Mouse (Mus musculus): ENCODE measurements at regions not wholly inside any gene's neighbourhood (a gene's known extent, or its start where the extent isn't known, plus 50 kb on each side); places are given as distances from the start of the nearest gene placed in this dataset.
A peak's percentile ranks its signal among the peaks of the same experiment; 100 is the strongest.

DNA sequence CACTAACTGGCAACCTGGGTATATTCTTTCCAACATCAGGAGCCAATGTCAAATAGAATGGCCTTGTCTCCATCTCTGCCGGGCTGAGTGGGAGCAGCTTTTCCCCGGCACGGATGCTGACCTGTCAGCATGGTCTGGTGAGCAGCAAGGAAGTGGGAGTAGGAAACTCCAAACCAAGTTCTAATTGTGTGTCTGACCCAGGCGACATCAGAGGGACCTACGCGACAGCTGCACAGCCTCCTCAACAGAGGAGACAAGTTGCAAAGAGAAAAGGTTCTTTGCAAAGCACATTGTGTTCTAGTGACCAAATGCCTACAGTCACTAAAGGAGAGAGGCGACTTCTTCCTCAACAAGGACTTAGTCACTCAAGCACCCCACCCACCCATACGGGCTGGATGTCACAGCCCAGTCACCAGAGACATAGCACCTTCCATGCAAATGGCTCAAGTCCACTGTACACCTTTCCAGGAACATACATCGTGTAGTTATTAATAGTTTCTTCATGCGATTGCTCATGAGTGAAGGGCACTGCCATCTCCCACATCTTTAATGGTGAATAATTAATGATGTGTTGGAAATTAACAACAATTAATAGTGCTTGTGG, 334.8 kb upstream of the Hnrnpa3 start:
- H3K9ac ChIP-seq = no peak overlapping the region
- no peak overlapping the region for H3K4me3 ChIP-seq
- H3K36me3 ChIP-seq = no peaks in the 10 kb centered on the region
- no peaks in the 10 kb centered on the region for H3K9me3 ChIP-seq
- H3K4me1 ChIP-seq = peaks cover 7% of the 10 kb centered on the region; the same call in 1 of the 2 replicates
- WGBS = 85% methylated on average over 10 of the region's 10 CpGs
- peaks cover 37% of the 10 kb centered on the region for H3K27me3 ChIP-seq
- H3K4me2 ChIP-seq (replicated peaks) = no peak overlapping the region
- H3K27ac ChIP-seq = no peak overlapping the region
- ATAC-seq (ENCODE audit: low FRiP score, low read depth) = no peak

- Histone ChIP-seq H3K4me3 (no peak overlapping the region), H3K9me3 (no peaks in the 10 kb centered on the region), H3K4me2 (replicated peaks) (no peak overlapping the region), H3K27me3 (no peaks in the 10 kb centered on the region; the same call in 1 of the 2 replicates), H3K4me1 (peaks cover 7% of the 10 kb centered on the region; the same call in 1 of the 2 replicates), H3K27ac (no peak overlapping the region), H3K9ac (no peak overlapping the region), H3K36me3 (no peaks in the 10 kb centered on the region)
- ATAC-seq (ENCODE audit: low FRiP score, low read depth) = no peak
- WGBS = 65% methylated on average over 2 of the region's 2 CpGs
Measured at GRCm38 (mm10) chr2:75329598-75329997, 329.5 kb upstream of the Hnrnpa3 start.

GRCm38 (mm10) chr2:75341310-75341709, 317.8 kb upstream of the Hnrnpa3 start:
- Histone ChIP-seq H3K4me3 (no peak overlapping the region), H3K9ac (no peak overlapping the region), H3K36me3 (no peaks in the 10 kb centered on the region), H3K4me1 (no peaks in the 10 kb centered on the region), H3K9me3 (no peaks in the 10 kb centered on the region), H3K4me2 (replicated peaks) (no peak overlapping the region), H3K27ac (no peak overlapping the region), H3K27me3 (no peaks in the 10 kb centered on the region)
- 70% methylated on average over 2 of the region's 2 CpGs for WGBS
- no peak for ATAC-seq (ENCODE audit: low FRiP score, low read depth)

DNA sequence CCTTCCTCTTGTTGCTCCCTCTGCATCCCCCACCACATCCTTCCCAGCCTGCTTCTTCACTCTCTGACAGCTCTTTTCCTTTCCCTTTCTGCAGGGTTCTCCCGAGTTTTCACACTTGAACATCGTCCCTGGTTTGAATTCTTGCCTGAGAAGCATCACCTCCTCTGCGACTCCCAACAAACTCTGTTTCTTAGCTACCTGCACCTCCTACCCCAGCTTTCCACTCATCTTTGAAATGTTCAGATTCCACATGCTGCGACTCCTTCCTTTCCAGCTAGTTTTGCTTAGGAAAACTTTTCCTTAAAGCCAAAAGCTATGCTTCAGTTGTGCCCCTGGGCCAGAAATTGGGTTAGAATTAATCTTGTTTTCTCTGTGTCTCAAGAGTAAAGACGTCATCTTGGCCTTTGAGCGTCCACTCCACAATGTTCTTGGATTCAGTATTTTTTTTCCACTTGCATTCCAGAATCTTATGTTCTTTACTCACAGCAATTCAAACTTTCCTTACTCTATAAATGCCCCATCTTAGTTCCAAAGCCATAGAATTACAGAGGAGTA, 317.3 kb upstream of the Hnrnpa3 start:
- no peaks in the 10 kb centered on the region for H3K4me1 ChIP-seq
- no peaks in the 10 kb centered on the region for H3K27me3 ChIP-seq
- no peak overlapping the region for H3K4me3 ChIP-seq
- no peak overlapping the region for H3K9ac ChIP-seq
- WGBS = 71% methylated on average over 6 of the region's 6 CpGs
- H3K36me3 ChIP-seq = no peaks in the 10 kb centered on the region
- no peak overlapping the region for H3K27ac ChIP-seq
- H3K4me2 ChIP-seq (replicated peaks) = no peak overlapping the region
- no peaks in the 10 kb centered on the region for H3K9me3 ChIP-seq
- no peak for ATAC-seq (ENCODE audit: low FRiP score, low read depth)

DNA sequence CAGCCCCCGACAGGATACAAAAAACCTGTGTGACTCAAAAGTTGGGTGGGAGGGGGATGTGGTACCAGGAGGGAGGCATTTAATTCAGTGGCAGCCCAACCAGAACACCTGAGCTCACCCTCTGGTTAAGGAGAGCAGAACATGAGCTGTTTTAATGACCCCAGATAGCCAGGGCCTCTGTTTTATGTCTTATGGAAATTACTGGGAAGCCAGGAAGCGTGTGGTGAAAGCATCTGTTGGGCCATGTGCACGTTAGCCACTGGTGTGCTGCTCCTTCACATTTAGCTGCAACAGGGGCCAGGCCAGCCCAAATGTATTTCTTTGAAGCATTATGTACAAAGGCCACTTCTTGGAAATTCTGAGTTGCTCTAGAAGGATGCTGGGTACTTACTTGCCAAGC, 308.2 kb upstream of the Hnrnpa3 start:
- no peak overlapping the region for H3K27ac ChIP-seq

DNA sequence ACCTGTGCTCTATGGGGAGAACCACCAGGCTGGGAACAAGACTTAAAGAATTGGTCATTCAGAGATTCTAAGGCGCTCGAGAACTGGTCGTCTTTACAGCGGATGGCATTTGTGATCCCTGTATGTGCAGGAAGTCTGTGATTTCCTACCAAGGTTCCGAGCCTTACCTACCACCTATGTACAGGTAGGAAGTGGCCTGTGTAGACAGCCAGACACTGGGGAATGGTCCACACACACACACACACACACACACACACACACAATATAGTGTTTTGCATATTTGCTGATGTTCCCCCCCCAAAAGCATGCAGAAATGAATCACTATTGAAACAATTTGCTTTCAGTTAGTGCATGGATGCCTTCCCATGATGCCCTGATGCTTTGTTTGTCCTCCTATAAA, 307.1 kb upstream of the Hnrnpa3 start:
- H3K4me2 ChIP-seq (replicated peaks) = no peak overlapping the region
- H3K27me3 ChIP-seq = peaks cover 27% of the 10 kb centered on the region
- H3K9me3 ChIP-seq = no peaks in the 10 kb centered on the region
- peaks cover 17% of the 10 kb centered on the region for H3K4me1 ChIP-seq
- ATAC-seq (ENCODE audit: low FRiP score, low read depth) = no peak
- H3K27ac ChIP-seq = no peak overlapping the region
- H3K4me3 ChIP-seq = no peak overlapping the region
- WGBS = 79% methylated on average over 5 of the region's 5 CpGs
- H3K36me3 ChIP-seq = no peaks in the 10 kb centered on the region
- no peak overlapping the region for H3K9ac ChIP-seq

More for the DNA sequence above, 308.2 kb upstream of the Hnrnpa3 start:
- Histone ChIP-seq H3K9me3 (no peaks in the 10 kb centered on the region), H3K9ac (no peak overlapping the region), H3K27me3 (peaks cover 27% of the 10 kb centered on the region), H3K36me3 (no peaks in the 10 kb centered on the region), H3K4me3 (no peak overlapping the region), H3K4me1 (peaks cover 17% of the 10 kb centered on the region), H3K4me2 (replicated peaks) (no peak overlapping the region)
- 18% methylated on average over 3 of the region's 3 CpGs for WGBS
- ATAC-seq (ENCODE audit: low FRiP score, low read depth) = no peak

GRCm38 (mm10) chr2:75352564-75352963, 306.5 kb upstream of the Hnrnpa3 start:
- 44% methylated on average over 4 of the region's 4 CpGs for WGBS
- H3K36me3 ChIP-seq = no peaks in the 10 kb centered on the region
- H3K27me3 ChIP-seq = peaks cover 27% of the 10 kb centered on the region
- H3K4me3 ChIP-seq = no peak overlapping the region
- no peaks in the 10 kb centered on the region for H3K9me3 ChIP-seq
- H3K4me2 ChIP-seq (replicated peaks) = no peak overlapping the region
- no peak for ATAC-seq (ENCODE audit: low FRiP score, low read depth)
- peaks cover 17% of the 10 kb centered on the region for H3K4me1 ChIP-seq
- no peak overlapping the region for H3K9ac ChIP-seq
- no peak overlapping the region for H3K27ac ChIP-seq

DNA sequence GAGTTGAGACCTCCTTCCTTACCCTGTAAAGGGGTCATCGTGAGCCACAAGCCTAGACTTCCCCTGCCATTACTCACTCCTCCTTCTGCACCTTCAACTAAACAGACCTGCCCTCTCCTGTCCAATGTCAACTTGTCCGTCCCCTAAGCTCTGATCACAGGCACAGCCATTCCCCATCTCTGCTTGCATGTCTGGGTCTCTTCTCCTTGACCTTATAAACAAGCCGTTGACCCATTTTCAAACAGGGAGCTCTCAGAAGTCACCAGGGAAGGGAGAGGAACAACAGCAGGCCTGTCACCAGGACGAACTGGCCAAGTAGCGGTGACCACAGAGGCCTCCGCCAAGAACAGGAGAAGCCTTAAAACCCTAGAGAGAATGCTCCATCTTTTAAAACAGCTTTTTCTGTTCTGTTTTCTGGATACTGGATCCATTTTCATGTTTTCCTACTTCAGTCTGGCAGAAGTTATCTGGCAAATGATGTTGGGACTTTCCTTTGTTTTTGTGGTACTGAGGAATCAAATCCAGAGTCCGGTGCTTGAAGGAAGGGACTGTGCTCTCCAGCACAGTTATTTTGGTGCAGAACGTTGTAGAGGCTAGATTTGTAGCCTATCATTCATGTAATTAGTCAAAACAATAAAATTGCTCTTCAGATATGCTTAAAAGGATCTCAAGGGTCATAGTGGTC, 302.2 kb upstream of the Hnrnpa3 start:
- no peak overlapping the region for H3K27ac ChIP-seq
- no peak overlapping the region for H3K4me2 ChIP-seq (replicated peaks)
- H3K36me3 ChIP-seq = no peaks in the 10 kb centered on the region
- no peak overlapping the region for H3K9ac ChIP-seq
- no peak for ATAC-seq (ENCODE audit: low FRiP score, low read depth)
- H3K27me3 ChIP-seq = 0 out of 2 replicates have a peak, but pooled peaks cover 16% of the 10 kb centered on the region
- H3K4me1 ChIP-seq = peaks cover 8% of the 10 kb centered on the region; the same call in 1 of the 2 replicates
- WGBS = 64% methylated on average over 8 of the region's 8 CpGs
- H3K4me3 ChIP-seq = no peak overlapping the region
- no peaks in the 10 kb centered on the region for H3K9me3 ChIP-seq

GRCm38 (mm10) chr2:75357516-75357915, 301.5 kb upstream of the Hnrnpa3 start:
- H3K9me3 ChIP-seq = no peaks in the 10 kb centered on the region
- 0 out of 2 replicates have a peak, but pooled peaks cover 12% of the 10 kb centered on the region for H3K27me3 ChIP-seq
- H3K27ac ChIP-seq = no peak overlapping the region
- no peak overlapping the region for H3K4me3 ChIP-seq
- H3K9ac ChIP-seq = no peak overlapping the region
- no peaks in the 10 kb centered on the region for H3K36me3 ChIP-seq
- no peak for ATAC-seq (ENCODE audit: low FRiP score, low read depth)
- H3K4me1 ChIP-seq = peaks cover 10% of the 10 kb centered on the region; the same call in 1 of the 2 replicates
- H3K4me2 ChIP-seq (replicated peaks) = no peak overlapping the region
- 68% methylated on average over 2 of the region's 2 CpGs for WGBS

- no peak overlapping the region for H3K4me2 ChIP-seq (replicated peaks)
- WGBS = 72% methylated on average over 3 of the region's 3 CpGs
Measured at GRCm38 (mm10) chr2:75360936-75361335, 298.1 kb upstream of the Hnrnpa3 start.

GRCm38 (mm10) chr2:75376666-75377065, 282.4 kb upstream of the Hnrnpa3 start:
- WGBS = 46% methylated on average over 5 of the region's 5 CpGs
- ATAC-seq (ENCODE audit: low FRiP score, low read depth) = peak; percentile 69; the same call in 1 of the 2 replicates
- H3K4me3 ChIP-seq = no peak overlapping the region
- H3K9ac ChIP-seq = no peak overlapping the region
- 0 out of 2 replicates have a peak, but pooled peaks cover 4% of the 10 kb centered on the region for H3K9me3 ChIP-seq
- peaks cover 15% of the 10 kb centered on the region for H3K27me3 ChIP-seq
- peaks cover 20% of the 10 kb centered on the region for H3K4me1 ChIP-seq
- H3K36me3 ChIP-seq = no peaks in the 10 kb centered on the region
- no peak overlapping the region for H3K4me2 ChIP-seq (replicated peaks)
- no peak overlapping the region for H3K27ac ChIP-seq

More at GRCm38 (mm10) chr2:75360936-75361335, 298.1 kb upstream of the Hnrnpa3 start:
- Histone ChIP-seq H3K27ac (no peak overlapping the region), H3K36me3 (no peaks in the 10 kb centered on the region), H3K9me3 (no peaks in the 10 kb centered on the region), H3K4me1 (peaks cover 5% of the 10 kb centered on the region; the same call in 1 of the 2 replicates), H3K9ac (no peak overlapping the region), H3K27me3 (no peaks in the 10 kb centered on the region), H3K4me3 (no peak overlapping the region)
- no peak for ATAC-seq (ENCODE audit: low FRiP score, low read depth)

GRCm38 (mm10) chr2:75385551-75386263, 273.4 kb upstream of the Hnrnpa3 start:
- 0 out of 2 replicates have a peak, but pooled peaks cover 4% of the 10 kb centered on the region for H3K9me3 ChIP-seq
- H3K9ac ChIP-seq = no peak overlapping the region
- H3K36me3 ChIP-seq = no peaks in the 10 kb centered on the region
- no peak overlapping the region for H3K4me3 ChIP-seq
- H3K27ac ChIP-seq = no peak overlapping the region
- WGBS = 45% methylated on average over 7 of the region's 7 CpGs
- ATAC-seq (ENCODE audit: low FRiP score, low read depth) = no peak
- H3K27me3 ChIP-seq = peaks cover 10% of the 10 kb centered on the region; the same call in 1 of the 2 replicates
- 0 out of 2 replicates have a peak, but pooled peaks cover 5% of the 10 kb centered on the region for H3K4me1 ChIP-seq
- H3K4me2 ChIP-seq (replicated peaks) = no peak overlapping the region
